Mouse (Mus musculus) heart, postnatal 14 days (tissue): ENCODE data around the gene Csgalnact2. TPM values are rescaled to one million over a fixed set of nuclear protein-coding genes. Genes with fewer than 3 reads are reported as not detected.

Experiments
- DNase-seq, 2 experiments: peaks; one replicate each; pipeline ENCODE4 v3.0.0; 2021 to 2022
- intact Hi-C: fragments of 180-260 bp; cut with DNase I; formaldehyde crosslinking; loops from one replicate; pipeline ENCODE4 v1.15.1; 2025
- long read RNA-seq, 2 experiments: library from polyadenylated mRNA; stranded (forward); transcript quantifications; one replicate each; pipeline ENCODE4 v2.0.0; 2021
- total RNA-seq, 2 experiments: library from RNA; stranded (reverse); gene quantifications; 2 replicates each; pipeline ENCODE4 v1.2.3; 2021

Gene Csgalnact2
- 10 to 100 TPM; 14.5 to 15.7 TPM for total RNA-seq
- long read RNA-seq, experiment 1, transcript Csgalnact2-201 (8 exons, 3,661 nt), result major isoform, 10 of 16 reads
- long read RNA-seq, experiment 1, partial matches to known transcripts, result 2 of 16 reads
- long read RNA-seq, experiment 1, other reads (novel, unspliced or antisense), result 4 of 16 reads
- long read RNA-seq, experiment 2, transcript Csgalnact2-201 (8 exons, 3,661 nt), result major isoform, 20 of 27 reads
- long read RNA-seq, experiment 2, partial matches to known transcripts, result 2 of 27 reads
- long read RNA-seq, experiment 2, other reads (novel, unspliced or antisense), result 5 of 27 reads

- peak; percentile 97 to 98 for DNase-seq
- intact Hi-C loops, result no loop called here
Observed at GRCm38 (mm10) chr6:118138731-118139709, at the start of gene Csgalnact2. Csgalnact2 (minus strand) TSS chr6:118139140.

DNA sequence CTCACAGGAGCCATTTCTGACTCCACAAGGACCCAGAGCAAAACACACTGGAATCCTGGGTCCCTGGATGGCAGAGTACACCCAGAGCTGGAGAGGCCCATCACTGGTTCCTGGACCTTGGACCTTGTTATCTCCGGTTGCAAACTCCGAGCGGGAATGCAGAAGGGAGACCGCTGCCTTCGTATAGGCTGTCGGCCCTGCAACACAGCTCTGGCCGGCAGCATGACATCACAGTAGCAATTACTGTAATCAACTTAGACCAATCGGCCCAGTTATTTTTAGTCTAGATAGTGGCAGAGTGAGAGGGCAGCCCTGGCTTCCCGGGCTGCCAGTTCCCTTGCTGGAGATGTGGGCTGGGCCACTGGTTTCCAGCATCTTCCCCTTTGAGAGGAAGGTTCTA lies 49.7 kb upstream of the Csgalnact2 start:
- DNase-seq, result no peak
- intact Hi-C loops, result no loop called here

- DNase-seq, result no peak
- intact Hi-C loops, result no loop called here
Observed at GRCm38 (mm10) chr6:118187285-118187641, 48.3 kb upstream of the Csgalnact2 start.

GRCm38 (mm10) chr6:118186620-118187284 lies 47.8 kb upstream of the Csgalnact2 start:
- no peak for DNase-seq
- intact Hi-C loops, result no loop called here

DNA sequence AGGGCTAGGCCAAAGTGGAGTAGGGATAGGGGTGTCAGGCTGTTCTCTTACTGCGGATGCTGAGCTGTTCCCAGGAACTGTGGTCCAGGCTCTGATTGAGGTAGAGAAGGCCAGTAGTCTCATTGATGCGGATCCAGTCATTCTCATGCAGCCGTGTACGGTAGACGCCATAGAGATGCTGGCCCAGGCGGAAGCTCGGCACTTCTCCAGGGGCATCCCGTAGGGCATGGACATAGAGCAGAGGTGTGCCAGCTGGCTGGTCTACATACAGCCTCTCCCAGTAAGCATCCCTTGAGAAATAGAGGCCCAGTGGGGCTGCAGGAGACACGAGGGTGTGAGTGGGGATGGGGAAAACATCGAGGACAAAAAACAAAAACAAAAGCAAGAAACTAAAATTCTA lies 45.2 kb upstream of the Csgalnact2 start:
- DNase-seq, result no peak
- intact Hi-C loops, result no loop called here

DNA sequence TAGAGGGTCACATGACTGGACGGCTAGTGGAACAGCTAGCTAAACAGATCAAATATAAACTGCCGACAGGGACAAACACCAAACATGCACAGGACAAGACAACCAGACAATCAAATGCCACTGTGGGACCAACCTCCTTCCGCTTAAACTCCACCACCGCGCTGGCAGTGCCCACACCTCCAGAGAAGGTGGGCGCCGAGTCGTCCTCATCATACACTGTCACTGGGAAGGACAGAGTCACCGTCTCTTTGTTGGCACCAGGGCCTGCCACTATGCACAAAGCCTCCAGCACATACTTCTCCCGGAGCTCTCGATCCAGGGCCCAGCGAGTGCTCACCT lies 41.1 kb upstream of the Csgalnact2 start:
- DNase-seq, result no peak
- intact Hi-C loops, result no loop called here

DNA sequence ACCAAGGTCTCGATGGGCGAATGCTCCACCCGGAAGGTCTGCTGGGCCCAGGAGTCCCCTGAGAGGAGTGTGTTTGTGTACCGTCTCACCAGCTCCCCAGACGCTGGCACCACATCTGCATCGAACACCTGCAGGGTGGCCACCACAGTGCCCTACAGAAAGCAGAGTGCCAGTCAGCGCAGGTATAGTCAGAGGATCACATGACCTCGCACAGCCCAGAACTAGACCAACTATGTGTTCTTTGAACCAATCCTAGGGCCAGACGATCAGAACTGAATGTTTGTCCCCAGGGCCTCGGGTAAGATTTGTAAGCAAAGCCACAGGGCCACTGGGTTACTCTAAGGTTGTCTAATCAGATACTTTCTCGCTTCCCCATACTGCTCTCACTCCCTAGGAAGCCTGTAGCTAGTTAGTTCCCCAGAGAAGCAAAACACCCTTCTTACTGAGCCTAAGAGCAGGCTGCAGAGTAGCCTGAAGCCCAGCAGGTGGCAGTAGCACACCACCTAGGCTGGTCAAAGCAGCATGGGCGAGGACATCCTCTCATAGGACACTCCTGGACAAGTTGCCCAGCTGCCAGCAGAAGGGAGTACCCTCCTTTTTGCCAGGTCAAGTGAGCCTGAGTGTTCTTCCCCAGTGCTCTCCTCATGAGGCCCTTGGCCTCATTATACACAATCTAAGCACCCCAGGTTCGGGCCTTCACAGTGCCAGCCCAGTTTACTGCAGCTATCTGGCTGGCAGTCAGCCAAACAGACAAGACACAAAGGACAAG lies 40.6 kb upstream of the Csgalnact2 start:
- intact Hi-C loops, result loop anchor here (2.0 kb wide), 2 partner anchors 199 to 241 kb away; no protein-coding TSS in a partner anchor
- peak; percentile 76 to 83 for DNase-seq

DNA sequence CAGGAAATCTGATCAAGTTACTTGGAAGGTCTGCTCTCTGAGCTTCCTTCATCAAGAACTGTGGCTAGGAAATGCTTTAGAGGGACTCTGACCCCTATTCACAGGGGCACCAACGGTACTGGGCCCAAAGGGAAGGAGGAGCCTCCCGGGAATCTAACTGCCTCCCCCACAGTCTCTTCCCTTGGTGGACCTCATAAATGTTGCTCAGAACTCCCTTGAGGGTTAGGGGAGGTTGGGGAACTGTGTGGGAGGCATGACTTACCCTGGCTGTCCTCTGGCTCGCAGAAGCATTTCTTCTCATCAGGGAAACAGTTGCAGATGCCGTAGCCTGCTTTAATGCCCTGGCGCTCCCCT lies 35.0 kb upstream of the Csgalnact2 start:
- no peak for DNase-seq
- intact Hi-C loops, result no loop called here

- no peak for DNase-seq
- intact Hi-C loops, result no loop called here
Observed at GRCm38 (mm10) chr6:118173251-118173974, 34.5 kb upstream of the Csgalnact2 start.

GRCm38 (mm10) chr6:118171386-118171785 lies 32.4 kb upstream of the Csgalnact2 start:
- intact Hi-C loops, result no loop called here
- DNase-seq, result no peak

GRCm38 (mm10) chr6:118168106-118168505 lies 29.2 kb upstream of the Csgalnact2 start:
- DNase-seq, result no peak
- intact Hi-C loops, result no loop called here

GRCm38 (mm10) chr6:118167013-118167412 lies 28.1 kb upstream of the Csgalnact2 start:
- DNase-seq, result no peak
- intact Hi-C loops, result no loop called here

GRCm38 (mm10) chr6:118165516-118165915 lies 26.6 kb upstream of the Csgalnact2 start:
- DNase-seq, result no peak
- intact Hi-C loops, result no loop called here

- DNase-seq, result no peak
- intact Hi-C loops, result no loop called here
Observed at GRCm38 (mm10) chr6:118164691-118165090, 25.8 kb upstream of the Csgalnact2 start.

DNA sequence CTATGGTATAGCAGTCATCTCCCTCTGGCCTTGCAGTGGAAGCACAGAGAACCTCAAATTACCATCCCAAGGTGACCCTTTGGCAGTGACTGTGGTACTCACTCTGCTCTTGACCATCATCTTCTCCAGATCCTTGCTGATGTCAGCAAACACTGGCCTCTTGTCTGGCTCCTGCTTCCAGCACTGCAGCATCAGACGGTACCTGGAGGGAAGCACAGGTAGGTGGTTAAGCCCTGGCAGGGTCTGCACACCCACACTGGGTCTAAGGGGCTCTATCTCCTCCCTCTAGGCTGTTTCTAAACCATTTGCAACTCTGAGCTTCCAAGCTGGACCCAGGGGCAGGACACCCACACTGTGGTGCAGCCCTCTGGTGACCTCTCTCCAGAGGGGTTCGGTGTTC lies 24.1 kb upstream of the Csgalnact2 start:
- intact Hi-C loops, result no loop called here
- DNase-seq, result no peak

- intact Hi-C loops, result no loop called here
Observed at GRCm38 (mm10) chr6:118162457-118163082, 23.6 kb upstream of the Csgalnact2 start.

GRCm38 (mm10) chr6:118153091-118153490 lies 14.2 kb upstream of the Csgalnact2 start:
- DNase-seq, result no peak
- intact Hi-C loops, result no loop called here

More at GRCm38 (mm10) chr6:118162457-118163082, 23.6 kb upstream of the Csgalnact2 start:
- DNase-seq, result no peak

DNA sequence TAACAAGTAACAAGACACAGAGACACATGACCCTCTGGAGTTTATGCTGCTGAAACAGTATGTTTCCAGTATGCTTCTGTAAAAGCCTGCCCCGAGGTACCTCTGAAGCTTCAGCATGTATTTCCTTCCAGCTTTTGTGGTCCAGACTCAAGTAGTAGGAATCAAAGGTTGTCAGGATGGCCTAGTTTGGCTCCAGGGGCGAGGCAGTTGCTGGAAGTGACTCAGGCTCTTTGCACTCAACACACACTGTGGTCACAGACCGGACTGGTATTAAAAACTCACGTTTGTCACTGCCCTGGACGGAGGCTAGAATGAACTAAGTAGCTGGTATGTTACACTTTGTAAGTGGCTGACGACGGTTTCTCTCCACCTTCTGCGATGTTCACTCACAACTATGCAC lies 12.0 kb upstream of the Csgalnact2 start:
- intact Hi-C loops, result no loop called here
- no peak for DNase-seq

DNA sequence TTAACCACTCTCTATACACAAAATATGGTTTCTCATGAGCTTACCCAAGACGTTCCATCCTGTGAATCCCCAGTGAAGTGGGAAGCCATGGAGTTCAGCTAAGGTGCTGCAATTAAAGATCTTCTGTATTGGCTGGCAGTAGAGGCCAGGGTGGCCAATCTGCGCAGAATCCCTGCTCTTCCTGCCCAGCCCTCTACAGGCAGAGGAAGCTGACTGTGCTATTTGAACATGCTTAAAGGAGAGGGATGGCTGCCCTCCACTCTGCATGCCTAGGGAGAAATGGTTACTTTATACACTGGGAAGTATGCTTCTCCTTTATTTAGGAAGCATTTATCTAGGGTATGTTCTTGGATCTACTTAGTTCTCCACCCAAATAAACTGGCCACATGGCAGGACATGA lies 11.6 kb upstream of the Csgalnact2 start:
- DNase-seq, result no peak

More for the DNA sequence above, 11.6 kb upstream of the Csgalnact2 start:
- intact Hi-C loops, result no loop called here
